Mouse (Mus musculus) kidney, adult 2 months (tissue): Measurements from ENCODE around the gene Snrnp200.

Experiments used
- CTCF ChIP-seq: fragments of 200-500 bp; conservative IDR thresholded peaks from 2 replicates; pipeline ENCODE4 v1.5.1; 2011; ENCODE audit warnings: low read depth, mild to moderate bottlenecking, control low read depth, low read length, moderate library complexity, mixed read lengths; ENCODE audit not compliant: insufficient read depth, insufficient read length
- POLR2A ChIP-seq: fragments of 200-500 bp; IDR thresholded peaks from one replicate; pipeline ENCODE4 v1.6.1; 2011; ENCODE audit warnings: low read depth, low read length, control low read depth

DNA sequence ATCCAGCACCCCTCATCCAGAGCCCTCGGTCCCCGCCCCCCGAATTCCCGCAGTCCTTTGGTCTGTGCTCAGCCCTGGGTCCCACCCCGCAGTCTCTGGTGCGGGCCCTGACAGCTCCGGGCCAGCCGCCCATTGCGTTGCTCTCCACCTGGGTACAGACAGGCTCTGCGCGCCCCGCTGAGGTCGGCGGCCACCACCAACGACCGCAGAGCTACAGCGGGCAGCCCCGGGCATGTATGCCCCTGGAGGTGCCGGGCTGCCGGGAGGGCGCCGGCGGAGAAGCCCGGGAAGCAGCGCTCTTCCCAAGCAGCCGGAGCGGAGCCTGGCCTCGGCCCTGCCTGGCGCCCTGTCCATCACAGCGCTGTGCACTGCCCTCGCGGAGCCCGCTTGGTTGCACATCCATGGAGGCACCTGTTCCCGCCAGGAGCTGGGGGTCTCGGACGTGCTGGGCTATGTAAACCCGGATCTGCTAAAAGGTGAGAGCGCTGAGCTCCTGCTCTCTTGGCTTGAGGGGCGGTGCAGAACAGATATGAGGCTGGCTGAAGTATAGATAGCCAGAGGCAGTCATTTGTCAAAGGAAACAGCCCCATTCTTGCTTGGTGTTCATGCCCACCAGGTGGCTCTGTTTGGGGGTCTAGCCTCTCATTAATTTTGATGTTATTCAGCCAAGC lies 40.3 kb downstream of the Snrnp200 start:
- no peak for TF ChIP-seq POLR2A
- 0 out of 2 replicates have a peak, but pooled peaks have one; percentile 10 for TF ChIP-seq CTCF
